ENCODE assay signal across 11 mouse cellular contexts in the genomic region with DNA sequence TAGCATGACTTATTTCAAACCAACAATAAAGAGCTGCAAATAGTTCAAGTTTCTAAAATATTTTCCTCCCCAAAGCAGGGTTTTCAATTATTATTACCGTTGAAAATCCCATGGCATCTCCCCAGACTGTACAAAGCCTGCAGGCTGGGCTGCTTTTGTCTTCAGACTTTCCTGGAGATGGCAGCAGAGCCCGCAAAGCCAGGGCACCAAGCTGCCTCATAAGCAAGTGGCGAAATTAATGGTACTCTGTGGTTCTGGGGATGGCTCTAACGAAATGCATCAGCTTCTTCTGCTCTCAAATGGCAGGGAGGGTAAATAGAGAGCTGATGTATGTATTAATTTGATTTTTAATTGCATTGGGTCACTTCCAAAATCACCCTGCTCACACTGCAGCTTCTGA.
A peak's percentile ranks its signal among the peaks of the same experiment; 100 is the strongest.
DNase-seq lines count a peak whose midpoint lies in the region; ATAC-seq lines count a peak whose summit lies in the region.
"Had no signal": no experiment of that assay in that cellular context is flagged by ENCODE, and none has a peak within 500 bp of the region (broad histone marks: within the 10 kb centered on the region; RNA-seq: fewer than 3 reads in every experiment).

No protein-coding gene starts in this region.

- no peaks in the 10 kb centered on the region for H3K36me3 ChIP-seq in hindbrain, embryonic 14.5 days (replicated peaks; ENCODE audit: control insufficient read depth, insufficient read depth)
- no peaks in the 10 kb centered on the region for H3K36me3 ChIP-seq in hindbrain, embryonic 12.5 days

- H3K27me3 ChIP-seq in hindbrain, embryonic 14.5 days (ENCODE audit: control insufficient read depth, insufficient read depth, low read length) = no peaks in the 10 kb centered on the region
- no peaks in the 10 kb centered on the region for H3K27me3 ChIP-seq in hindbrain, embryonic 12.5 days

- H3K27ac ChIP-seq in hindbrain, embryonic 14.5 days = no peak overlapping the region
- H3K27ac ChIP-seq in hindbrain, embryonic 12.5 days = no peak overlapping the region

- ATAC-seq in hindbrain, embryonic 14.5 days (ENCODE audit: low FRiP score) = peak; percentile 90; the same call in 1 of the 2 replicates
- no peak for ATAC-seq in hindbrain, embryonic 12.5 days (ENCODE audit: low FRiP score)

- 39% methylated on average over 4 of the region's 4 CpGs for WGBS in hindbrain, embryonic 14.5 days
- 65% methylated on average over 4 of the region's 4 CpGs for WGBS in hindbrain, embryonic 12.5 days

- DNase-seq in adrenal gland, postnatal 14 days = peak; percentile 5
- no peak for DNase-seq in adrenal gland, adult (ENCODE audit: inconsistent age in 2 of 2, low spot score in 1 of 2)
- DNase-seq in hindbrain, embryonic 14.5 days (ENCODE audit: low spot score) = peak; percentile 73
- peak; percentile 1 for DNase-seq in 416B (ENCODE audit: low read depth)
- peak; percentile 6 to 41 for DNase-seq in left cerebral cortex, postnatal 14 days (ENCODE audit: low spot score in 2 of 2)
- no peak for DNase-seq in ovary, postnatal 36 days (ENCODE audit: low spot score)
- no peak for DNase-seq in thymus, postnatal 0 days (ENCODE audit: low spot score)
- DNase-seq: kidney, adult 2 months; lung, postnatal 36 days had no signal

- no peaks in the 10 kb centered on the region for H3K4me1 ChIP-seq in hindbrain, embryonic 14.5 days (replicated peaks; ENCODE audit: control insufficient read depth, insufficient read depth, low read length)
- H3K4me1 ChIP-seq in hindbrain, embryonic 12.5 days = no peaks in the 10 kb centered on the region

- H3K9ac ChIP-seq in hindbrain, embryonic 14.5 days = no peak overlapping the region
- H3K9ac ChIP-seq in hindbrain, embryonic 12.5 days = no peak overlapping the region

- no peak overlapping the region for H3K4me2 ChIP-seq in hindbrain, embryonic 14.5 days (replicated peaks)
- H3K4me2 ChIP-seq in hindbrain, embryonic 12.5 days (replicated peaks) = no peak overlapping the region

- H3K4me3 ChIP-seq in hindbrain, embryonic 14.5 days (replicated peaks; ENCODE audit: low read length) = no peak overlapping the region
- no peak overlapping the region for H3K4me3 ChIP-seq in hindbrain, embryonic 12.5 days
- H3K4me3 ChIP-seq: erythroblast, embryonic 14.5 days had no signal

- intact Hi-C loops in left cerebral cortex, postnatal 14 days (cut with DNase I) = no loop called here

- no peaks in the 10 kb centered on the region for H3K9me3 ChIP-seq in hindbrain, embryonic 14.5 days (ENCODE audit: control insufficient read depth, low read length)
- H3K9me3 ChIP-seq in hindbrain, embryonic 12.5 days (replicated peaks) = no peaks in the 10 kb centered on the region

Comparison
In these comparisons a context has a peak if more than half of its experiments do, and no peak if none do; other contexts are left out.
1. DNase-seq: peak in adrenal gland, postnatal 14 days (single experiment), hindbrain, embryonic 14.5 days (single experiment), 416B (single experiment) and left cerebral cortex, postnatal 14 days (2 of 2); none in adrenal gland, adult (0 of 2), ovary, postnatal 36 days (single experiment) and thymus, postnatal 0 days (single experiment).